Mouse (Mus musculus) hindlimb bud, embryonic 11.5 days (tissue): ENCODE data around the gene Abcg2.

Experiments
- DNase-seq: peaks from one replicate; pipeline ENCODE4 v3.0.0-alpha.2; 2012; ENCODE audit warnings: low read depth, low spot score; ENCODE audit errors: extremely low spot score

Abcg2 gene

DNA sequence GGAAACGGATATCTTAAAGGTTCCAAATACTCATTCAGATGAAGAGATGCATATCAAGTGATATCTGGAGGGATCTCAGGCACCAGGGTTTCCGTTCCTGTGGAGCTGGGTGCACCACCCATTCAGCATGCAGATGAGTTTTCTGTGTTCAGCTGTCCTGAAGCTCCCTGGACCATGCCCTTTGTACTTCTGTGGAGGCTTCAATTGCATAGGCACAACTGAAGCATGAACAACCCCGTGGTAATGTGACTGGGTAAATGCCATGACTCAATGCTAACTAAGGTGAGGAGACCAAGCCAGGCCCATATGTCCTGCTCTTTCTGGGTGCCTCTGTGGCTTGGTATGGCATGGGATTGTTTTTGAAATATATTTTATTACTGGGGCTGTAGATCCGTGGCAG lies 49.4 kb downstream of the Abcg2 start:
- DNase-seq = no peak

DNA sequence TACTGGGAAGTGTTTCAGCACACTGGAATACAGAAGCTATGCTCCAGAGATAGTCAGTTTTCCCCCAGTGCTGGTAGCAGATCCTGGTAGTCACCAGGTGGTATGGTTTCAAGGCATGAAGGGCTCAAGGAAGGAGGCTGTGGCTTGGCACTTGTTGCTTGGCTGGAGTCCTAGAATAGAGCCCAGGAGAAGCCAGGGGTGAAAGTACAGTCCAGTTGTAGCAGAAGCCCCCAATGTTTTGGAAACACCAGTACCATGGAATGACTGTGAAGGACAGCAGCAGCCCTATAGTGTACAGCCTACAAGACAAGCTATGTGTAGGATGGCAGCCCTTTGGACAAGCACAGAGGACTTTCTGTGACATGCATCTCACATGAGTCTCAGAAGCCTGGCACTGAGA lies 54.2 kb downstream of the Abcg2 start:
- DNase-seq = no peak

DNA sequence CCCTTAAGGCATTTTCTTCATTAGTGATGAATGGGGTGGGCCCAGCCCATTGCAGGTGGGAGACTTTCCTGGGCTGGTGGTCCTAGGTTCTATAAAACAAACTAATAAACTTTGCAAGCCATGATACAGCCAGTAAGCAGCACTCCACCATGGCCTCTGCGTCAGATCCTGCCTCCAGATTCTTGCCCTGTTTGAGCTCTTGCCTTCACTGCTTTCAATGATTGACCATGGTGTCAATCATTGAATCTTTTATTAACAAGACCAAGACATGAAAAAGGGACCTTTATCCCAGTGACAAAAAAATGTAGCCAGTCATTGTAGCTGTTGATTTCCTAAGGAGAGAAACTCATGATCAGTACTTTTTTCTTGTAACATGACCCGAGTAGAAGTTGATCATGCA lies 55.1 kb downstream of the Abcg2 start:
- DNase-seq = no peak

DNA sequence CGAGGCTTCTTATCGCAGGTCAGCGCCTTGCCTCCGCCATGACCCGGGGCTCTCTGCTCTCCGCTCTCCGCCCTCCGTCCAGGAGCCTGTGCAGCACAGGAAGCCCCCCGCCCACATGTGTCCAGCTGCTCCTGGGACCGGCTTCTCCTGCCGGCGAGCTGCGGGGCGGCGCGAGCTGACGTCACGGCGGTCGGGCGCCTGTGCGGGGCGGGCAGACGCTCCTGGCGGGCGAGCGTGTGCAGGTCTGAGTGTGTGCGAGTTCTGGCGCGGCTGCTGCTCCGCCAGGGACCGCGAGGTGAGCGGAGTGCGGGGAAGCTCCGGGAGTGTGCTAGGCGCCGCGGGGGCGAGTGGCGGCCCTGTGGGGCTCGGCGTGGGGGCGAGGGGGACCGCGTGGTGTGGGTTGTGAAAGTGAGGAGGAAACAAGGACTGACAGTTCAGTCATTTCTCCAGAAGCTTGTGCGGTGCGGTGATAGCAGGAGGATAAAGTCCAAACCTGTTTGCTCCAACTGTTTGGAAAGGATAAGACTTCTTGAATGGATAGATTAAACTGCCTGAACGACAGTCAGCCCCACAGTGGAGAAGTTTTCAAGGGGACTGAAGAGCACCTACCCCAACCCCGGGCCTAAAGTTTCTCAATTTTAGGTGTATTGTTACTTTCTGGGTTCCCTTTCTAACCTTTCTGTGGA lies 56.2 kb downstream of the Abcg2 start:
- DNase-seq = no peak

DNA sequence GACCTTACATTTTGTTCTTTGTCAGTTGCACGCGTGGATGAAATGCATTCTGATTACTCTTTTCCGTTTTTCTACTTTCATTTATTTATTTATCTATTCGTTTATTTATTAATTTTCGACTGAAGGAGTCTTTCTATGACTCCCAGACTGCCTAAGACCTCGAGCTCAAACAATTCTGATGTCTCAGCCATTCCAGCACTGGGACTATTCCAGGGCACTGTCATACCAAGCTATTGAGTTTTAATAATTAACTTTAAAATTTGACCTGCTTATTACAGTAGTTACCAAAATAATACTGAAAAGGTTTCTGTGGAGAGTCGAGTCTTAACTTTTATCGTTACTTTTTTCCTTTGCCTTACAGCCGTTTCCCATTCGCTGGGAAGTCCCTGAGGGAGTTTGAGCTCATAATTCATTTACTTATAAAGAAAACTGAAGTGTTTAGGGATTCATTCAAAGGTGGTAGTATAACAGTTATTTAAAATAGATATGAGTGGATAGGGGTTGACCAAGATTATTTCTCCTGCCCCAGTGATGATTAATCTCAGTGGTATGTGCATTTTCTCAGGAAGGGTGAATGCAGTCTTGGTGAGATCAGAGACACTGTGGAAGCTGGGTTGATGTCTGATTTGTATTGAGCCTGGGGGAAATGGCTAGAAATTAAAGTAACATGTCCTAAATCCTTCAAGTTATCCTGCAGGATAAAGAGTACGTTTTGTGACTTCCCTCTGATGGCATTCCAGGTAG lies 56.9 kb downstream of the Abcg2 start:
- DNase-seq = no peak

DNA sequence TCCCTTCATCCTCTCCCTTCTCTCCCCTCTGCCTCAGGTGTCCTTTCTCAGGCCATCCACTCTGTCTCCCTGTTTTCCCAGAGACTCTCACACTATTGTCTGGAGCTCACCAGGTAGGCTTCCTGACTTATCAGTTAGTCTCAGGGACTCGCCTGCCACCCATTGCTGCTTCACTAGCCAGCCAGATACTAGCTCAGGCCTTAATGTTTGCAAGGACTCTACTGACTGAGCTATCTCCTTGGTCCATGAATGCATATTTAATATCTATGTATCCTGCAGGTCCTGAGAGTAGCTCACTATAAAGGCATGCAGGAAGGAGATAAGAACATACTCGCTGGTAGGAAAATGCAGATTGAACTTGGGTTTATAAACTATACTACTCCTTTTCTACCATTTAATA lies 57.9 kb downstream of the Abcg2 start:
- no peak for DNase-seq

DNA sequence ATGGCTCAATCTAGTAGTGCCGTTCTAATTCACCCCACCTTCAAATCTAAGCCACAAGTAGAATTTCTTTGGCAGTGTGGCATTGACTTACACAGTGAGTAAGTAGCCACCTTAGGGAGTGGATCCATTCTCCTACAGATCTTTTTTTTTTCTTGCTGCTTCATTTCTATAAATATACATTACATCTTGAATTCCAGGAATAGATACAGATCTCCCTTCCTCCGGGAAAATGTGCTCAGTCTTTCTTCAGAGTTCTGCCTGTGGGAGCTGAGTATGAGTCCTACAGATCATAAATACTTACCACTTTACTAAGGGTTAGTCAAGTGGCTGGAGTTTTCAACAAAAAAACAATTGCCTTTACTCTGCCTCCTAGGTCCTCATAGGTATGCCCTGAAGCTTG lies 60.3 kb downstream of the Abcg2 start:
- DNase-seq = no peak

DNA sequence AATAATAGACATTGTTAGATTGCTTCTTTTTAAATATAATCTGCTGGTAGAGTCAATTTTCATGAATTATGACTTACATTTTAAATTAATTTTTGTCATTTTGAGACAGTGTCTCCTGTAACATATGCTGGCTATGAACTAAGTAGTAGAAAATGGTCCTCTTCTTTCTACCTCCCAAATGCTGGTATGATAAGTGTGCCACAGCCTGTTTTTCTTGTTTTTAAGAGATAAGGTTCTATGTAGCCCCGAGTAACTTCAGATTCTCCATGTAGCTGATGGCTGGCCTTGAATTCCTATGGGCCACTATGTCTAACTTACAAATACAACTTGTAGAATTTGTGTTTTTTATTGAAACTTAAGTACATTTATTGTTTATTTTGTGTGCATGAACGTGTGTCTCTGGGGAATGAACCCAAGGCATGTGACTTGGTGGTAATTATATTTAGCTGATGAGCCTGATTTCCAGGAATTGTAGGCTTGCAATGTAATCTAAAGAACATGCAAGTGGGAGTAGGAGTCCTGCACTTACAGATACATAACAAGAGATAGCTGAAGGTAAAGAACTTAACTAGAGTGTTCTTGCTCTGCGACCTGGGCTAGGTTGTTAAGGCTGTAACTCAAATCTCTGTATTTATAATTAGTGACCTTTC lies 63.9 kb downstream of the Abcg2 start:
- DNase-seq = no peak

DNA sequence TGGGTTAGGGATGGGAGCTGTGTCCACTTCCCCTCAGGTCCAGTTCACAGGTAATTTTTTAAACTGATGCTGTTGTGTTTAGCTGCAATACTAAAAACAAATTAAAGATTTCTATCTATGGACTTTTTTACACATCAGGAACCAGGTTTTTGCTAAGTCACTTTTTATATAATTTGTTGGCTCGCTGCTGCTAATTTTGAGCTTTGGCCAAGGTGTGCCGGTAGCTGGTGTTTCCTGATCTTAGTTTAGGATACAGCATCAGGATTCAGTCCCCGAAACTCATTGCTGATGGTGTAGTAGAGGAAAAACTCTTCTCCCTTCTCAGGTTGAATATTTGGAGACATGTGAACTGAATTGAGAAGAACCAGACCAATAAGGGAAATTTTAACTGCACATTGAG lies 65.8 kb downstream of the Abcg2 start:
- DNase-seq = no peak

DNA sequence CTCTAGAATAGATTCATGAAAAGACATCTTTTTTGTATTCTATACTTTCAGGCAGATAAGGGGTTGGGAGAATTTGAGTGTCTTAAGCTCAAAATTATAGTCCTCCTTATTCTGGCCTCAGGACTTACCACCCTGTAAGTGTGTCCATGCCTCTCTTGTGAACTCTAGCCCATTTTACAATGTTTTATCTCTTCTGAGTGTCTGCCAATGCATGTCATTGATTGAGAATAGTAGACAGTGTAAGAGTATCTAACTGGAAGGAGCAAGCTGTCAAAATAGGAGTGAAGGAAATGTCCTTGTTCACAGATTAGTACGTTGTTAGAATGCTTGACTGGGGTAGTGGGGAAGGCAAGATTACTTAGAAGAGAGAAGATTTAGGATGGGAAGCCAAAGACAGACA lies 66.7 kb downstream of the Abcg2 start:
- DNase-seq = no peak

DNA sequence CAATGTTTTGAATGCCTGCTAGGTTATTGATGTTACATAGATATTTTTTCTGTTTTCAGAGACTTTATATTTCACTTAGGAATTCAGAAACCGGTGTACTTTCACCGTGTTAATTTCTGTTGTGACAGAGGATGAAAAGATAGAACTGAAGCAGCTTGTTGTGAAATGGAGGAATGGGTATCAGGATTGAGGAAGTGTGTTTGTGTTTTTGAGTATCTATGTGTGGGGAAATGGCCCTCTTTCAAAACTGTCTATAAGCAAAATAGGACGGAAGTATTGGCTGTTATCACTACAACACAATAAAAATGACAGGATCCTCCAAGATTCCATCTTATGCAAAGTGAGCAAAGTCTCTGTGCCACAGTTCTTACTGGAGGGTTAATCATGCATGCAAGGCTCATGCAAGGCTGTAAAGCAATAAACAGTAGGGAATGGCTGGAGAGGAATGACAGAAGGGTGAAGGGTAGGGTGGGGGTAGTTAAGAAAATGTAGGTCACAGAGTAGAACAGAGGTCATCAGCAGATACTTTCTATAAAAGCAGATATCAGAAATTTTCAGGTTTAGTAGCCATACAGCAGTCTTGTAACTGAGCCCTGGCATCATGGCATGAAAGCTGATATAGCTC lies 76.7 kb downstream of the Abcg2 start:
- no peak for DNase-seq

DNA sequence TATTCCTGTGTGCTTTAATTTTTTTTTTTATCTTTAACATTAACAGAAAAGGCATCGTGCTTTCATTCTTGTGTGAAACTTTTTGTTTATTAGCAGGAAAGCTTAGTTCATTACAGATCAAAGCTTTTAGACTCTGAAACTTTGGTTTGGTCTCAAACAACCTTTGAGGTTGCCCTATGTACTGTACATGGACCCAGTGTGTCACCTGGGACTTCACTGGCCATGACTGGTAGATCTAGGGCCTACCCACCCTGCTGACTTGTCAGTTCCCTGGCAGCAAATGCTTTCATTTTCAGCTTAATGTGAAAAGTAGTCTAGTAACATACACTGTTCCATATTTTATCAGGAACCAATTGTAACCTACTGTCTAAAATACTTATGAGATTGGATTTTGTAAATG lies 93.5 kb downstream of the Abcg2 start:
- no peak for DNase-seq

DNA sequence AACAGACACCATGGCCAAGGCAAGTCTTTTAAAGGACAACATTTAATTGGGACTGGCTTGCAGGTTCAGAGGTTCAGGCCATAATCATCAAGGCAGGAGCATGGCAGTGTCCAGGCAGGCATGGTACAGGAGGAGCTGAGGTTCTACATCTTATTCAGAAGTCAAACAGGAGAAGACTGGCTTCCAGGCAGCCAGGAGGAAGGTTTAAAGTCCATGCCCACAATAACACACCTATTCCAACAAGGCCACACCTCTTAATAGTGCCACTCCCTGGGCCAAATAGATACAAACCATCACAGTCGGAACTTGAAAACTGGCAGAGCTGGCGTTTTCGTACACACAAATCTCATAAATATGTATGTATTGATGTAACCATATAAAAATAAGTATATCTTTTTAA lies 94.2 kb downstream of the Abcg2 start:
- no peak for DNase-seq

DNA sequence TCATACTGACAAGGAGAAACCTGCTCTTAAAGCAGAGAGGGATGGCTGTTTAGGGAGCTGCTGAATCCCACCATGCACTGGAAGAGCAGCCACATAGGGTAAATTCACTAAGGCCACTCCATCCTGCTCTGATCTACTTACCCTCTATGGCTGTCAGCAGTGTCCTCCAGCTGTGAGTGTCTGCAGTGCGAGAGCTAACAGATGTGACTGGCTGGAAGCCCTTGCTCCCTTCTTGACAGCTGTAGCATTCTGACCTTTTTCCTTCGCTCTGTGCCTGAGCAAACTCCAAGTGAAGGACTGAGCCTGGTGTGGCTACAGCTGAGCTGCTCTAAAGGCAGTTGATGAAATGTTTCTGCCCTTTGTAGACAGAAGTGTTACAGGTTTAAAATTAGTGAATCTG lies 107.3 kb downstream of the Abcg2 start:
- no peak for DNase-seq

DNA sequence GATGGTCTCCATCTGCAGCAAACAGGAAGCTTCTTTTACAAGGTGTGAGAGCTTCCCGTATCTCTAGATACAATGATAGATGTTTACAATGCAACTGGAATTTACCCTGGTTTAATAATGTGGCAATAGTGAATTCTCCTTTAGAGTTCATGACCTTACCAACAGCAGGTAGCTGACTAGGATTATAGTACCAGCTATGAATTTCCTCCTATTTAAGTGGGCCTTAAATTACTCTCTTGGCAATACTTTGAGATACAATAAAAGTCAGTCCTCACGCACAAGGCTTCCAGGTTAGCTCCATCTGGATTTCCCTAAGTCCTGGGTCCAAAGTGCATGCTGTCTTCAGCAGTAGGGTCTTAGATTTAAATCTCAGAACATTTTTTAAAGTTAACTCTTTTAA lies 109.9 kb downstream of the Abcg2 start:
- DNase-seq = no peak

DNA sequence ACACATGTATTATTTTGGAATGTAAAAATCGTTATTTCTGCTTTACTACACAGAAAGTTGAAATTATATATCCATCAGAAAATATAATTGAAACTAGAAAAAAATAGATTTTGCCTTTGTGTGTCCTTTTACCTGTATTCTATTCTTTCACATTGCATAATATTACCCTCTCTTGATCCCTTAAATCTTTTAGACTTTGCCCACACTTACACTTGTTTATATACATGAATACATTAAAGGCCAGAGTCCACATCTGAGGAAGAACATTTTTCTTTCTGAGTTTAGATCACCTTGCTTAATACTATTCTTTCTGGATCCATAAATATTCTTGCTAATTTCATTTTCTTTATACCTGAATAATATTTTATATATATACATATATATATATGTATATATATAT lies 110.4 kb downstream of the Abcg2 start:
- DNase-seq = no peak

DNA sequence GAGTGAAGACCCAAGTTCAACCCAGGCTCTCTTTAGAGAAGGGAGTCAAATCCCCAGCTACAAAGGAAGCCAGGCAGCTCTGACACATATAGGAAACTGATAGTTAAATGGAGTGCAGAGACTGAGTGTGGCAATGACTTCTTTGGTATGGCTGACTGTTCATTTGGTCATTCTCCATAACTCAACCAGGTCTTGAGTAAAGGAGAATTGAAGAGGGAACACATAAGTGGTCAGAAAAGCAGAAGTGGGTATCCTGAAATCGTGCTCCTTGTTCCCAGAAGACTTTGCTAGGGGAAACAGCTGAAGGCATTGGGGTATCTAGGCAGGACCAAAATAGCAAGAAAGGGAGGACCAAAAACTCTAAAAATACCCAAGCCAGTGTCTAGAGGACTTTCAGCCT lies 126.0 kb downstream of the Abcg2 start:
- no peak for DNase-seq

DNA sequence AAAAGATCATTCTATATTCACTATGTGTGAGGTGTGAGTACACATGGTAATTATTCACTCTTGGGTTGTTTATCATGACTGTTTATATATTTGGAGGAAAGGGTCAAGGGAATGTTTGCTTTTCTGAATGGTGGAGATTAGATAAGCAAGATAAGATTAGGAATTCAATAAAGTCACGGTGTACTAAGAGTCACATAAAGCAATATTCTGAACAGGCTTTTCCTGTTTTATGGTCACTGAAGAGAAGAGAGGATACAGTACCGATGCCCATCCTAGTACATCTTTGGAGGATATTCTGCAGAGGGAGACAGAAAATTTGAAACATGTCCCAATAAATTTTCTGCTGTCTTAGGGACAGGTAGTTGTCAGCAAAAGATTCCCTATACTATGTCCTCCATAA lies 127.6 kb downstream of the Abcg2 start:
- no peak for DNase-seq

DNA sequence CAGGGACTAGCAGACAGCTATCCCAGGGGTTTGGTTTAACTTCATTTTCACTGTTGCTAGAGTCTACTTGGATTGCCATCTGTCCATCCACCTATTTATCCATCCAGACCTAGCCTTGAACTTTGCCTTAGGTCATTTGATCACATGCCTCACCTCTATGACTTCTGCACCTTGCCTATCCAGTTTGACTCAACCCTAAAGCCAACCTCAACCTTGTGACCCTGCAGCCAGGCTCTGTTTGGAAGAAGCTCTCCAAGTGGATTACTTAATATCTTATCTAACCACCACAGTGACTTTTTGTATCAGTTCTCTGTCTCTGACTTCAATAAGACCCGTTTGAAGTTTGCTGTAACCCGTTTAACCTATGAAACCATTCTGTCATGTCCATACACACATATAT lies 149.5 kb downstream of the Abcg2 start:
- no peak for DNase-seq

DNA sequence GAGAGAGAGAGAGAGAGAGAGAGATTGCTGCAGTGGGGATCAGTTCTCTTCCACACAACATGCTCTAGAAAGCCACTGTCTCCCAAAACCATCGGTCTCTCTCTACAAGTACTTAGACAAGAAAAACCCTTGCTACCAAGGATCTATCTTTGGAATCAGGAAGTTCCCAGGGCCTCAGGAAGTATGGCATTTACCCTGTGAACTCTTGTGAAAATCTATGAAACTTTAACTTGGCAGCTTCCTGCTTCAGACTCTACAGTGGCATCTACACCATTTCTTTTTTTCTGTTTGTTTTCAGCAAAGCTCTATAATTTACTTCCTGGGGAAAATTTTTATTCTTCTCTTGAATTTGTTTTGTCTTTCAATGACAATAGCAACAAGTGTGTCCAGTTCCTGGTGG lies 150.8 kb downstream of the Abcg2 start:
- no peak for DNase-seq
